Mouse (Mus musculus): Measurements from ENCODE around the gene Nav2. TPM values are rescaled to one million over a fixed set of nuclear protein-coding genes. Genes with fewer than 3 reads are reported as not detected.

Gene Nav2
- polyA plus RNA-seq, 1 experiment, result 21.9 TPM

DNA sequence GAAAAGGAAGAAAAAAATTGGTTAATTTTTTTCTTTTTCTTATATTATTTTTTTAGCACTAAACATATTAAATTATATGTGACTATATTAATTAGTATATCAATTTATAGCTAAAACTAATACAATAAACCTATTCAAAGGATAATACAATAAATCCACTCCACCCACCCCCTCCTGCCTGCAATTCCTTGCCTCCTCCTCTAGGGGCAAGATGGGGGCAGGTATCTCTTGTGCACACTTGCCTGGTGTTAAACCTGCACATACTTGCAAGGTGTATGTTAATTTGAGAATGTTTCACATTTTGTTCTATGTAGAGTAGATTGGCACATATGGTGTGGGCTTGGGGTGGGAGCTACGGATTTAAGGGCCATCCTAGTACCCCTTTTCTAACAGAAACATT is 711.6 kb downstream of the Nav2 start:
- Histone ChIP-seq H3ac (ENCODE audit: control insufficient read depth, insufficient read length) (no peak overlapping the region), H3K36me3 (ENCODE audit: control insufficient read depth, insufficient read depth) (no peaks in the 10 kb centered on the region), H3K4me2 (ENCODE audit: low read depth) (no peak overlapping the region), H3K79me2 (ENCODE audit: control insufficient read depth, insufficient read depth) (no peaks in the 10 kb centered on the region), H3K4me3 (no peak overlapping the region), H3K27me3 (ENCODE audit: control insufficient read depth, insufficient read depth, insufficient read length) (peaks cover 10% of the 10 kb centered on the region)
- TF ChIP-seq REST (IDR thresholded peaks at IDR 0.05; ENCODE audit: insufficient read depth, insufficient read length) (no peak), USF1 (IDR thresholded peaks at IDR 0.05; ENCODE audit: low read depth) (no peak), MYOG (IDR thresholded peaks at IDR 0.05; ENCODE audit: control insufficient read depth in 1 of 3, insufficient read depth in 1 of 3, insufficient read length in 2 of 3, low read depth in 2 of 3) (no peak), SRF (IDR thresholded peaks at IDR 0.05; ENCODE audit: control insufficient read depth, insufficient read length, low read depth) (no peak), TCF3 (IDR thresholded peaks at IDR 0.05; ENCODE audit: insufficient read length, low read depth) (no peak), POLR2AphosphoS2 (IDR thresholded peaks at IDR 0.05; ENCODE audit: insufficient read length, low read depth) (no peak), MYOD1 (IDR thresholded peaks at IDR 0.05; ENCODE audit: control insufficient read depth in 1 of 3, insufficient read length in 2 of 3, low read depth in 2 of 3) (no peak), E2F4 (IDR thresholded peaks at IDR 0.05; ENCODE audit: insufficient read depth) (no peak)

DNA sequence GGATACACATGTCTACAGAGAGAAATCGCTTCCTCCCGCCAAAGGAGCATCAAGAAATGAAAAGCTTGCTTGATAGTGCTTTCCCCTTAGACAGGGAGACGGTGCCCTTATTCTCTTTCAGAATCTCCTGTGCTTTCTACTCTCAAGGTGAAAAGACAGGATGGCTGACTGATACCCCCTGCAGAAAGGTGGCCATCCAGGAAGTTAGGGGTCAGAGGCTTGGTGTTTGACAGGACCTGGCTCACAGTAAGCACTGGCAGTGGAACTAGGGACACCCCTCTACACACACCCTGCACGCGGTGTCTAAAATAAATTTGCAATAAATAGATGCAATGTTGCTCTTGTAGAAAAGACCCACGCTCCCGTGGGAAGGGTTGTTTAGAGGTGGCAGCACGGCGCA is 723.4 kb downstream of the Nav2 start:
- no peak for TF ChIP-seq POLR2AphosphoS2 (IDR thresholded peaks at IDR 0.05; ENCODE audit: insufficient read length, low read depth)
- no peak for TF ChIP-seq POLR2A (IDR thresholded peaks at IDR 0.05; ENCODE audit: insufficient read length, low read depth)
- TF ChIP-seq REST (IDR thresholded peaks at IDR 0.05; ENCODE audit: insufficient read depth, insufficient read length), result no peak
- no peak for TF ChIP-seq TCF12 (IDR thresholded peaks at IDR 0.05; ENCODE audit: insufficient read depth, poor library complexity, severe bottlenecking)
- no peak for TF ChIP-seq TCF3 (IDR thresholded peaks at IDR 0.05; ENCODE audit: insufficient read length, low read depth)
- no peak for TF ChIP-seq SRF (IDR thresholded peaks at IDR 0.05; ENCODE audit: control insufficient read depth, insufficient read length, low read depth)
- no peak for TF ChIP-seq USF1 (IDR thresholded peaks at IDR 0.05; ENCODE audit: low read depth)
- no peak for TF ChIP-seq E2F4 (IDR thresholded peaks at IDR 0.05; ENCODE audit: insufficient read depth)
- H3K4me3 ChIP-seq, result no peak overlapping the region
- no peak overlapping the region for H3K4me2 ChIP-seq (ENCODE audit: low read depth)

DNA sequence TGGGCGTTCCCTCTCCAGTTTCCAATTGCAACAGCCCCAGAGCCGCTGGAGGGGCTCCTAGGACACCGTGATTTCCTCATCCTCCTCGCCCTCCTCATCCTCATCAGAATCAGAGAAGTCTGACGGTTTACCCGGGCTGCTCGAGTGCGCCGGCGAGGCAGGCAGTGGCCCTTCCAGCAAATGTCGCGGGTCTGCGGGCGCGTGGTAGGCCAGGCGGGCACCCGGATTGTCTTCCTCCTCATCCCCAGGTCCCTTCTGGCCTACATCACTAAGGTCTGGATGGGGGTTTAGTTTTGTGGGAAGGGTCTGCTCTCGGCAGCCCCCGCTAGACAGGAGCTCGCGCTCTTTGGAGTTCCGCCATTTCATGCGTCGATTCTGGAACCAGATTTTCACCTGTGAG is 723.9 kb downstream of the Nav2 start:
- no peaks in the 10 kb centered on the region for H3K36me3 ChIP-seq (ENCODE audit: control insufficient read depth, insufficient read depth)
- no peaks in the 10 kb centered on the region for H3K79me2 ChIP-seq (ENCODE audit: control insufficient read depth, insufficient read depth)
- H3ac ChIP-seq (ENCODE audit: control insufficient read depth, insufficient read length), result no peak overlapping the region
- H3K27me3 ChIP-seq (ENCODE audit: control insufficient read depth, insufficient read depth, insufficient read length), result peaks cover 10% of the 10 kb centered on the region
- H3K4me2 ChIP-seq (ENCODE audit: low read depth), result no peak overlapping the region
- TF ChIP-seq POLR2A (IDR thresholded peaks at IDR 0.05; ENCODE audit: insufficient read length, low read depth) (no peak), MYOG (IDR thresholded peaks at IDR 0.05; ENCODE audit: control insufficient read depth in 1 of 3, insufficient read depth in 1 of 3, insufficient read length in 2 of 3, low read depth in 2 of 3) (no peak), TCF12 (IDR thresholded peaks at IDR 0.05; ENCODE audit: insufficient read depth, poor library complexity, severe bottlenecking) (no peak), E2F4 (IDR thresholded peaks at IDR 0.05; ENCODE audit: insufficient read depth) (no peak), TCF3 (IDR thresholded peaks at IDR 0.05; ENCODE audit: insufficient read length, low read depth) (no peak), CEBPB (IDR thresholded peaks at IDR 0.05; ENCODE audit: insufficient read depth, poor library complexity, severe bottlenecking) (no peak), POLR2AphosphoS2 (IDR thresholded peaks at IDR 0.05; ENCODE audit: insufficient read length, low read depth) (no peak), MAX (IDR thresholded peaks at IDR 0.05; ENCODE audit: low read depth) (no peak), SRF (IDR thresholded peaks at IDR 0.05; ENCODE audit: control insufficient read depth, insufficient read length, low read depth) (no peak), MYOD1 (IDR thresholded peaks at IDR 0.05; ENCODE audit: control insufficient read depth in 1 of 3, insufficient read length in 2 of 3, low read depth in 2 of 3) (no peak), USF1 (IDR thresholded peaks at IDR 0.05; ENCODE audit: low read depth) (no peak), REST (IDR thresholded peaks at IDR 0.05; ENCODE audit: insufficient read depth, insufficient read length) (no peak)
- no peak overlapping the region for H3K4me3 ChIP-seq

More for the DNA sequence above, 723.4 kb downstream of the Nav2 start:
- H3K36me3 ChIP-seq (ENCODE audit: control insufficient read depth, insufficient read depth), result no peaks in the 10 kb centered on the region
- H3K79me2 ChIP-seq (ENCODE audit: control insufficient read depth, insufficient read depth), result no peaks in the 10 kb centered on the region
- H3ac ChIP-seq (ENCODE audit: control insufficient read depth, insufficient read length), result no peak overlapping the region
- H3K27me3 ChIP-seq (ENCODE audit: control insufficient read depth, insufficient read depth, insufficient read length), result peaks cover 10% of the 10 kb centered on the region

DNA sequence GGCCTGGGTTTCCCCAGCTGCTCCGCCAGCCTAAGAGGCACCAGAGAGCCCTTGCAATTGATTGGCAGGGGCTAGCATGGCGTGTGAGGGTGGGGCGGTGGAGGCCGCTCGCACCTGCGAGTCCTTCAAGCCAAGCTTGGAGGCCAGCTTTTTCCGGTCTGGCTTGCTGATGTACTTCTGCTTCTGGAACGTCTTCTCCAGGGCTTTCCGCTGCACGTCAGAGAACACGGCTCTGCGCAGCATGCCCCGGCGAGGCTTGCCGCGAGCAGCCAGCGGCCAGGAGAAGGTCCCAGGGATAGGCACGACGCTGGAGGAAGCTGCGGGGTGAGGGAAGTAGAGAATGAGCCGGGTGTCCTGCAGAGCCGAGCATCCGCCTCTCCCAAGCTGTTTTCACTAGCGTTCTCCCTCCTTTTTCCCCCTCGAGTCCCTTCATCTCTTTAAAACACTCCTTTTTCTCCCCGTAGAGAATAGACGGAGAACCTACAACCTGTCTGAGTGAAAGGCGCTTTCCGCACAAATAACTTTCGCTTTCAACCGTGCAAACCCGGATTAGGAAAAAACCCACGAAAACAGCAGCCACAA is 725.0 kb downstream of the Nav2 start:
- Histone ChIP-seq H3K4me3 (peak overlapping the region; percentile 20), H3K27me3 (ENCODE audit: control insufficient read depth, insufficient read depth, insufficient read length) (peaks cover 10% of the 10 kb centered on the region), H3K36me3 (ENCODE audit: control insufficient read depth, insufficient read depth) (no peaks in the 10 kb centered on the region), H3K4me2 (ENCODE audit: low read depth) (peak overlapping the region; percentile 81), H3K79me2 (ENCODE audit: control insufficient read depth, insufficient read depth) (no peaks in the 10 kb centered on the region), H3ac (ENCODE audit: control insufficient read depth, insufficient read length) (no peak overlapping the region)
- TF ChIP-seq E2F4 (IDR thresholded peaks at IDR 0.05; ENCODE audit: insufficient read depth) (no peak), CEBPB (IDR thresholded peaks at IDR 0.05; ENCODE audit: insufficient read depth, poor library complexity, severe bottlenecking) (no peak), MYOD1 (IDR thresholded peaks at IDR 0.05; ENCODE audit: control insufficient read depth in 1 of 3, insufficient read length in 2 of 3, low read depth in 2 of 3) (no peak), REST (IDR thresholded peaks at IDR 0.05; ENCODE audit: insufficient read depth, insufficient read length) (no peak), POLR2A (IDR thresholded peaks at IDR 0.05; ENCODE audit: insufficient read length, low read depth) (no peak), SRF (IDR thresholded peaks at IDR 0.05; ENCODE audit: control insufficient read depth, insufficient read length, low read depth) (no peak), USF1 (IDR thresholded peaks at IDR 0.05; ENCODE audit: low read depth) (no peak), POLR2AphosphoS2 (IDR thresholded peaks at IDR 0.05; ENCODE audit: insufficient read length, low read depth) (no peak), TCF3 (IDR thresholded peaks at IDR 0.05; ENCODE audit: insufficient read length, low read depth) (no peak), MAX (IDR thresholded peaks at IDR 0.05; ENCODE audit: low read depth) (no peak), TCF12 (IDR thresholded peaks at IDR 0.05; ENCODE audit: insufficient read depth, poor library complexity, severe bottlenecking) (no peak), MYOG (IDR thresholded peaks at IDR 0.05; ENCODE audit: control insufficient read depth in 1 of 3, insufficient read depth in 1 of 3, insufficient read length in 2 of 3, low read depth in 2 of 3) (no peak)
